Mouse (Mus musculus): ENCODE results near the gene Olfr30. TPM values are rescaled to one million over a fixed set of nuclear protein-coding genes. Genes with fewer than 3 reads are reported as not detected.
"Not testable (repeated sequence)": the region's sequence is repeated elsewhere in the genome, so short reads cannot be mapped to it uniquely, and the experiment has no call there.

The Olfr30 gene
- polyA plus RNA-seq (2015; fragmentation: Nextera tagmentation; extraction: Ambion mirVana), result not detected in 2 replicates

DNA sequence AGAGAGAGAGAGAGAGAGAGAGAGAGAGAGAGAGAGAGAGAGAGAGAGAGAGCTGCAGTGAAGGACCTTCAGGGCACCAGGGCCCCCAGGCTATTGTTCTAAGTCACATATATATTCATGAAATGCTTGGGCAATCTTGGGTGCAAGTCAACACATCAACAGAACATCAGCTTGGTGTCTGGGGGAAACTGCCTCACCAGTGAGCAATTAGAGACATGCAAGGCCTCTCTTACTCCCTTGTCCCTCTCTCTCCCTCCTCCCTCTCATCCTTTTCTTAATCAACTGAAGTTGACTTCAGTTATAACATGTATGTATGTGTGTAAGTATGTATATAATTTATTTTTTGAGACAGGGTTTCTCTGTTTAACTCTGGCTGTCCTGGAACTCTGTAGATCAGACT, at the start of gene Olfr30:
Olfr30 (minus strand) TSS at position 101 of the 400 bp plus-strand sequence.
- Histone ChIP-seq H3K27ac (no peak within 1 kb of the TSS), H3K9ac (no peak within 1 kb of the TSS), H3K36me3 (no peaks in the 10 kb centered on the region), H3K4me2 (no peak within 1 kb of the TSS), H3K27me3 (no peaks in the 10 kb centered on the region), H3K9me3 (no peaks in the 10 kb centered on the region), H3K4me3 (no peak within 1 kb of the TSS), H3K4me1 (replicated peaks) (no peaks in the 10 kb centered on the region)
- no peak for ATAC-seq (ENCODE audit: low FRiP score)

DNA sequence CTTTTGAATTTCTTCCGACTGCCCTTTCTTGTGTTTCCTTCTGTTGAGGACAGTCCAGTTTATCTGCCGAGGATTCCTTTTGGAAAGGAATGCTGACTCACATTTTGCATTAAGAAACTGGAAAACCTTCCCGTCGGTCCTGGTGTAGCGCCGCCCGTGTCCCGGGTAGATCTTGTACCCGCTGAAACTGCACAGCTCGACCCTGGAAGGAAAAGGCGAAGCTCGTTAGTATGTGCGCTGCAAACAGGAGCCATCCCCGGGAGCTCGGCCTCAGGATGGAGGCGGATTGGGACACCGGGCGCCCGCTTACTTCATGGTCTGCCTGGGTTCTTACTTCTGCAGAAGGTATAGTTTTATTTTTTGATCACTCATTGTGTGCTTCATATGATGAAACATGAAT, 47.0 kb upstream of the Olfr30 start:
- H3K9ac ChIP-seq; H3K4me3 ChIP-seq; H3K4me1 ChIP-seq (replicated peaks); H3K36me3 ChIP-seq; H3K4me2 ChIP-seq; H3K27ac ChIP-seq; H3K9me3 ChIP-seq; H3K27me3 ChIP-seq; ATAC-seq (ENCODE audit: low FRiP score): not testable (repeated sequence)
- WGBS, result 88% methylated on average over 19 of the region's 19 CpGs

DNA sequence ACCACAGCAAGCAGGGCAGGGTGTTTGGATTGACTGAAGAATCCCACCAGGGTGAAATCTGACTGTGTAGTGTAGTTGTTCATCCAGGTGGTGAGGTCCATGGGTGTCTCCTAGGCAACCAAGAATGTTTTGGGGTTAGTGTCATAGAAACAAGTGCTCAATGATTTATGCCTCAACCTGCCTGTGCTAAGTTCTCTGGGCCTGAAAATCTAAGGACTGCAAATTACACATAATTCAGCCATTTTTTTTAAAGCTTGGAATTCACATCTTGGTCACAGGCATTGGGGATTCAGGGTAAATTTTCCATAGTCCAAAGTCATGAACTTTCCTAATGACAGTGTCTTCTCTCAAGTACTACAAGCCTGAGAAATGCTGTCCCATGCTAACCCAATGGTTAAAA, 40.4 kb upstream of the Olfr30 start, which contains the start of gene Olfr331:
Olfr331 (minus strand) TSS at position 101 of the 400 bp plus-strand sequence.
- H3K27ac ChIP-seq; ATAC-seq (ENCODE audit: low FRiP score); H3K9me3 ChIP-seq; H3K9ac ChIP-seq; H3K27me3 ChIP-seq; H3K4me1 ChIP-seq (replicated peaks); H3K36me3 ChIP-seq; H3K4me2 ChIP-seq; H3K4me3 ChIP-seq: not testable (repeated sequence)

DNA sequence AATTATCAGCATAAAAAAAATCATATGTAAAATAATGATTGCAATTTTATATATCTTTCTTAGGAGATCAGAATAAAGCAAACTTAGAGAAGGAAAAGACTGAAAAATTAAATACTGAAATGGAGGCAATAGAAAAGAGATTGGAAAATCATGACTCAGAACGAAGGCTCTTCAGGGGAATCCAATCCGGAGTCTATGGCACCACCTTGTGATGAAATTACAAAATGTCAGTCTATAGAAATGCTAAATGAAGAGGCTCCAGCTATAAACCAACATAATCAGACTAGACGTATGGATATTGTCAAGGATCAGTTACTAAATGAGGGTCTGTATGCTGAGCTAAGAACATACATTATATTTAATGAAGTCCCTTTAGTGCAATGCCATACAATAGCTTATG, 37.2 kb upstream of the Olfr30 start:
- Histone ChIP-seq H3K4me3 (no peak overlapping the region), H3K27ac (no peak overlapping the region), H3K36me3 (no peaks in the 10 kb centered on the region), H3K4me1 (replicated peaks) (no peaks in the 10 kb centered on the region), H3K27me3 (no peaks in the 10 kb centered on the region), H3K9me3 (no peaks in the 10 kb centered on the region), H3K4me2 (no peak overlapping the region), H3K9ac (no peak overlapping the region)
- ATAC-seq (ENCODE audit: low FRiP score), result no peak
- WGBS, result 60% methylated on average over 3 of the region's 3 CpGs

DNA sequence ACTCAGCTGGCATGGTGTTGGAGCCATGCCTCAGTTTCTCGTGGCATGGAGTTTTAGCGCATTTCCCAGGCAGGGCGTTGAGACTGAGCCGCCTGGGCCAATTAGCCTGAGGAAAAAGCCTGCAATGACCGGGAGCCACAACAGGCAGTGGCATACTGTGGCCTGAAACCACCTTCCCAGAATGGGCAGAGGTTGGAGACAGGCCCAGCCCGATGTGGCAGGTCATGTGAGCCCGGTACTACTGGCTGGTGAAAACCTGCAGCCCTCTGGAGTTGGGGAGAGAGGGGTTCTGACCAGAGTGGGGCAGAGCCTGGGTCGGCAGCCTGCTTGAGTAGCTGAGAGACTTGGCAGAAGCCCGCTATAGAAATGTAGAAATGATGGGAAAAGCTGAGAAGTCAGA, 36.7 kb upstream of the Olfr30 start:
- 87% methylated on average over 9 of the region's 9 CpGs for WGBS
- Histone ChIP-seq H3K36me3 (no peaks in the 10 kb centered on the region), H3K4me2 (no peak overlapping the region), H3K27me3 (no peaks in the 10 kb centered on the region), H3K9me3 (no peaks in the 10 kb centered on the region), H3K4me1 (replicated peaks) (no peaks in the 10 kb centered on the region), H3K9ac (no peak overlapping the region), H3K27ac (no peak overlapping the region), H3K4me3 (no peak overlapping the region)
- no peak for ATAC-seq (ENCODE audit: low FRiP score)

DNA sequence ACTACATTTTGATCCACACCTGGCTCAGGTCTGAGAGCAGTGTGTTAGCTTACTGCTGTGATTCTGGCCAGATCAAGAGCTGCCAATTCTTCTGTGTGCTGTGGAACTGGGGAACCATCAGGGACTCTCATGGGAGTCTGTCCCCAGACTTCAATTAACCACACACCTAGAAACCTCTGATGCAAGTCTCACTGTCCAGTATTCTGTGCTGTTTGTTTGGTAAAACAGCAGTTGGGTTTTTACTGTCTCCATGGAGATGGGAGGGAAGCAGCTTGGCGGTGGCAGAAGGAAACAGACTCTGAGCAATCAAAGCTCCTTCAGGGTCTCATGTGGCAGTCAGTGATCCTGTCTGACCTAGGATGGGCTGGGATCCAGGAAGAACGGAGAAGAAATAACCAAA, 30.4 kb upstream of the Olfr30 start, which contains the start of gene Olfr332:
Olfr332 (minus strand) TSS at position 101 of the 400 bp plus-strand sequence.
- H3K9ac ChIP-seq, result no peak within 1 kb of the TSS
- no peaks in the 10 kb centered on the region for H3K4me1 ChIP-seq (replicated peaks)
- H3K4me2 ChIP-seq, result no peak within 1 kb of the TSS
- no peak within 1 kb of the TSS for H3K27ac ChIP-seq
- no peaks in the 10 kb centered on the region for H3K36me3 ChIP-seq
- H3K27me3 ChIP-seq, result no peaks in the 10 kb centered on the region
- WGBS, result 79% methylated on average over 2 of the region's 2 CpGs
- no peaks in the 10 kb centered on the region for H3K9me3 ChIP-seq
- no peak for ATAC-seq (ENCODE audit: low FRiP score)
- no peak within 1 kb of the TSS for H3K4me3 ChIP-seq

DNA sequence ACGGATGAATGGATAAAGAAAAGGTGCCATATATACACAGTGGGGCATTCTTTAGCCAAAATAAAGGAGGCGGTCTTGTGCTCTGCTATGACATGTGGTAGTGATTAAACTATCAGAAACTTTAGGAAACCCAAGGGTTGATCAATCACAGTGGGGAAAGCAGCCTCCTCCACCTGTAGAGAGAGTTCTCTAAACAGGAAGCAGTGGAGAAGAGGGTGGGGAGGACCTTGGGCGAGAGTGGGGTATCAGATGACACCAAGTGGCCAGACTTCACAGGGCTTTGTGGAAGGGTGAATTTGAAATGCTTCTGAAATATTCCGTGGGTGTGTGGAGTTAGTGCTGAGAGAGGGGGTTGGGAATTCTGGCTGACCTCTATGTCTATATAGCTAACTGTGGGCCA, 8.5 kb downstream of the Olfr30 start:
- H3K9me3 ChIP-seq, result peaks cover 8% of the 10 kb centered on the region; the same call in 1 of the 2 replicates
- no peaks in the 10 kb centered on the region for H3K4me1 ChIP-seq (replicated peaks)
- no peak overlapping the region for H3K4me3 ChIP-seq
- H3K27ac ChIP-seq, result no peak overlapping the region
- no peak for ATAC-seq (ENCODE audit: low FRiP score)
- H3K27me3 ChIP-seq, result no peaks in the 10 kb centered on the region
- no peak overlapping the region for H3K9ac ChIP-seq
- WGBS, result 66% methylated on average over 4 of the region's 4 CpGs
- H3K4me2 ChIP-seq, result no peak overlapping the region
- H3K36me3 ChIP-seq, result no peaks in the 10 kb centered on the region

DNA sequence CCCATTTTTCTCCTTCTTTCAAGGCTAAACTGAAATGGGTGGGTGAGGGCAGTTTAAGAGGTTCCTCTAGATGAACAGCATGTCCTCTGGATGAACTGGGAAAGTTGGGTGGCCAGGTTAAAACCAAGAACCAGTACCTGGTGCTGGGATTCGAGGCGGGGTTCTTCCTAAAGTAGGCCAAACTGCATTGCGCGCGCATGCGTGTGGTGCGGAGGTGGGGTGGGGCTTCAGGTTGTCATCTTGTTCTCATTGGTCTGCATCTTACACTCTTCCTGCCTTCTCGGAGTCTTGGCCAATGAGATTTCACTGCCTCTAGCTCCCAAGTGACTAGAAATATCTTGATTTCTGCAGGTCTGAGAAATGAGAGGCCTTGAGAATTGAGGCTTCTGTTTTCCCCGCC, 9.3 kb downstream of the Olfr30 start, which contains the start of gene Lypd9:
Lypd9 (minus strand) TSS at position 165 of the 400 bp plus-strand sequence.
- WGBS, result 97% methylated on average over 9 of the region's 9 CpGs
- peaks cover 16% of the 10 kb centered on the region; the same call in 1 of the 2 replicates for H3K9me3 ChIP-seq
- no peak within 1 kb of the TSS for H3K9ac ChIP-seq
- no peaks in the 10 kb centered on the region for H3K4me1 ChIP-seq (replicated peaks)
- H3K36me3 ChIP-seq, result no peaks in the 10 kb centered on the region
- no peak within 1 kb of the TSS for H3K4me3 ChIP-seq
- H3K4me2 ChIP-seq, result no peak within 1 kb of the TSS
- ATAC-seq (ENCODE audit: low FRiP score), result no peak
- no peak within 1 kb of the TSS for H3K27ac ChIP-seq
- H3K27me3 ChIP-seq, result no peaks in the 10 kb centered on the region

DNA sequence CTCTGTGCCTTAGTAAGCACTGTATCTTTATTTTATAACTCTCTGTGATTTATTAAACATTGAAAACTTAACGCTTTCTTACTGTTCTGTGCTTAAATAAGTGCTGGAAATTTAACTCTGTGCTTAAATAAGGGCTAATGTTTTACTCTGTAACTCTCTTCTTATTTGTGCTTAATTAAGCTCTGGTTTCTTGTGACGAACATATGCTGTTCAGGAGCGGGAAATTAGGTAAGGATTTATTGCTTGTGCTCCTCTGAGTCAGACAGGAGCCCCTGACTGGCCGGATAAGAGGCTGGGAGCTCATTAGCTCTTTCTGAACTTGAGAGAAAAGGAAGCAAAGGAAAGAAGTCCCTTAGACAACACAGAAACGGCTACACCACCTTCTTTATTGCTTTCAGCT, 24.2 kb downstream of the Olfr30 start:
- Histone ChIP-seq H3K4me3 (no peak overlapping the region), H3K9me3 (no peaks in the 10 kb centered on the region), H3K27ac (no peak overlapping the region), H3K4me1 (replicated peaks) (no peaks in the 10 kb centered on the region), H3K4me2 (no peak overlapping the region), H3K36me3 (no peaks in the 10 kb centered on the region), H3K27me3 (no peaks in the 10 kb centered on the region), H3K9ac (no peak overlapping the region)
- no peak for ATAC-seq (ENCODE audit: low FRiP score)
- WGBS, result 68% methylated on average over 5 of the region's 5 CpGs

DNA sequence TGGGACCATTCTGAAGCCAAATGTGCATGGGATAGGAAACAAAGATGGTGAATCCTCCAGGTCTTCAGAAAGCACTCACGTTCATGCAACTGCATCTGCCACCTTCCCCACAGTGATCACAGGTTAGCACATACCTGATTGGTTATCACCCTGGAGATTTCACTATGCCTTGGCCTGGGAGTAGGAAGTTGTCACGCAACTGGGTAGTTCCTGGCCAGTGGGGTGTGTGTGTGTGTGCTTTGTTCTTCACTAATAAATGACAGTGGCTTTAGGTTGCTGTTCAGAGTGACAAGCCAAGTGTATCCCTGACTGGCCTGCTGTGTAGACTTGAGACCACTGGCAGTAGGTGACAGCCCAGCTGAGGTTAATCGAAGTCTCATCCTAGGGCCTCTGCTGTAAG, 29.8 kb downstream of the Olfr30 start, which contains the start of gene Gm12253:
Gm12253 (plus strand) TSS at position 301 of the 400 bp plus-strand sequence.
- Histone ChIP-seq H3K4me1 (replicated peaks) (no peaks in the 10 kb centered on the region), H3K9me3 (no peaks in the 10 kb centered on the region), H3K4me2 (no peak within 1 kb of the TSS), H3K9ac (no peak within 1 kb of the TSS), H3K27ac (no peak within 1 kb of the TSS), H3K4me3 (no peak within 1 kb of the TSS), H3K36me3 (no peaks in the 10 kb centered on the region), H3K27me3 (no peaks in the 10 kb centered on the region)
- no peak for ATAC-seq (ENCODE audit: low FRiP score)
- WGBS, result 88% methylated on average over 3 of the region's 3 CpGs

DNA sequence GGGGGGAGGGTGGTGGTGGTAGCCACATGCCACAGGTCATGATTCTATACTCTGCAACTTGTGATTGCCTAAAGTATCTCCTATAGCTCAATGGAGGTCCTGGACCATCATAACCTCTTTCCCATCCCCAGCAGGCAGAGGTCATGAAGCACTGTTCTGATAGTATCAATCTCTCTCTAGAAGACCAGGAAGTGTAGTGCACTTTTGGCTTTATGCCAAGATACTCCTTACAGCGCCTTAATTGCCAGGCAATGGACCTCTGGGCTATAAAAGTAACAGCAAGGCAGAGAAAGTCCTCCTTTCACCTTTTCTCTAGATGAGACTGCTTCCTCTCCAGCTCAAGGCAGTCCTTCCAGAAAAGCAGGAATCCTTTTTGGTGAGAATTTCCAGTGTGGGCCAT, 41.3 kb downstream of the Olfr30 start, which contains the start of gene 1810065E05Rik:
1810065E05Rik (plus strand) TSS at position 297 of the 400 bp plus-strand sequence.
- H3K36me3 ChIP-seq, result no peaks in the 10 kb centered on the region
- 76% methylated on average over 1 of the region's 1 CpGs for WGBS
- no peaks in the 10 kb centered on the region for H3K27me3 ChIP-seq
- H3K9ac ChIP-seq, result no peak within 1 kb of the TSS
- H3K9me3 ChIP-seq, result no peaks in the 10 kb centered on the region
- no peak within 1 kb of the TSS for H3K4me3 ChIP-seq
- no peak for ATAC-seq (ENCODE audit: low FRiP score)
- no peak within 1 kb of the TSS for H3K27ac ChIP-seq
- no peaks in the 10 kb centered on the region for H3K4me1 ChIP-seq (replicated peaks)
- no peak within 1 kb of the TSS for H3K4me2 ChIP-seq

DNA sequence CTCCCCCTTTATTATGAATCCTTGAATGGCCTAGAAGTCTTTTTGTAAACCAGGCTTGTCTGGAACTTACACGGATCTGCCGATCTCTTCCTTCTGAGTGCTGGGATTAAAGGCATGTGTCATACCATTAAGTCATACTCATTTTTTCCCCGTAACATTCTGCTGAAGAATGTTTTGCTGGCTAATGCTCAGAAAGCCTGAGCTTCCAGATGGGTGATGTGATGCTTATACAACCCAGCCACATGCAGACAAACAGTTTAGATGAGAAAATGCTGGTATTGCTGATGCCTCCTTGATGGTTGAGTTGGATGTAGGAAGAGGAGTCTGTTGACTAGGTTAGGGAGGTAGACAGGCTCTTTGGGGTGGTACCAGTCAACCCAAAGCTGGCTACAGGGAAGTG, 43.7 kb downstream of the Olfr30 start:
- no peak for ATAC-seq (ENCODE audit: low FRiP score)
- Histone ChIP-seq H3K4me1 (replicated peaks) (no peaks in the 10 kb centered on the region), H3K9me3 (no peaks in the 10 kb centered on the region), H3K4me2 (no peak overlapping the region), H3K27me3 (no peaks in the 10 kb centered on the region), H3K9ac (no peak overlapping the region), H3K27ac (no peak overlapping the region), H3K36me3 (no peaks in the 10 kb centered on the region), H3K4me3 (no peak overlapping the region)
- 91% methylated on average over 3 of the region's 3 CpGs for WGBS

DNA sequence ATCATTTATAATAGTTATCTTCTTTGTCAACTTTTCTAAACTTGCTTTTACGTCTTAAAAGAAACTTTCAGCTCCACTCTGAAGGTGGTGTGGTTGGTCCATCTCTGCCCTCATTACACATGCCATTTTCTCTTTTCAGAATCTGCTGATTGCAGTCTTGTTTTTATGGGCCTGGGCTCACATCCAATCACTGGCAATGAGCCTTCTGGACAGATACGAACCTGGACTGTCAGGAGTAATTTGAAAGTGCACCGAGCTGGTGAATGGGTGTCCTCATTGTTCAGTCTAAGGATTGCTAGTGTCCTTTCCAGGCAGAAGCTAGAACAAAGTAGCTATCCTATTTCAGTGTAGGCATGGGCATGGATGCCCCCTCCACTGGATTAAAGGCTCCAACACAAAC, 54.0 kb downstream of the Olfr30 start:
- no peak overlapping the region for H3K9ac ChIP-seq
- H3K9me3 ChIP-seq, result no peaks in the 10 kb centered on the region
- H3K4me2 ChIP-seq, result no peak overlapping the region
- no peaks in the 10 kb centered on the region for H3K36me3 ChIP-seq
- H3K27ac ChIP-seq, result no peak overlapping the region
- WGBS, result 81% methylated on average over 3 of the region's 3 CpGs
- H3K4me3 ChIP-seq, result no peak overlapping the region
- H3K27me3 ChIP-seq, result no peaks in the 10 kb centered on the region
- H3K4me1 ChIP-seq (replicated peaks), result no peaks in the 10 kb centered on the region
- ATAC-seq (ENCODE audit: low FRiP score), result no peak

All from hindbrain, embryonic 13.5 days (tissue).